Mouse (Mus musculus) hematopoietic stem cell, adult 5-6 weeks (primary cell): Measurements from ENCODE around the gene Mansc4. TPM values are rescaled to one million over a fixed set of nuclear protein-coding genes. Genes with fewer than 3 reads are reported as not detected.
A peak's percentile ranks its signal among the peaks of the same experiment; 100 is the strongest.

Experiments
- ATAC-seq, 2 experiments: fragments of 125-278 bp in 1 of 2; replicated peaks in 1 of 2; 2 replicates each; pipeline ENCODE4 v1.8.0; 2016 to 2017; ENCODE audit warnings: inconsistent platforms in 2 of 2, mild to moderate bottlenecking in 2 of 2, moderate number of reproducible peaks in 2 of 2, low read depth in 1 of 2, moderate TSS enrichment in 1 of 2; ENCODE audit not compliant: low FRiP score in 2 of 2, poor library complexity in 2 of 2, severe bottlenecking in 2 of 2, insufficient read depth in 1 of 2, low TSS enrichment in 1 of 2
- total RNA-seq: library from RNA; stranded (forward); fragments of 172-1452, 232-1000 nt; gene quantifications from 2 replicates; pipeline ENCODE4 v1.2.3, GENCODE M21; 2017

Mansc4 gene
- total RNA-seq, 1 experiment from 2014 or later, result not detected

DNA sequence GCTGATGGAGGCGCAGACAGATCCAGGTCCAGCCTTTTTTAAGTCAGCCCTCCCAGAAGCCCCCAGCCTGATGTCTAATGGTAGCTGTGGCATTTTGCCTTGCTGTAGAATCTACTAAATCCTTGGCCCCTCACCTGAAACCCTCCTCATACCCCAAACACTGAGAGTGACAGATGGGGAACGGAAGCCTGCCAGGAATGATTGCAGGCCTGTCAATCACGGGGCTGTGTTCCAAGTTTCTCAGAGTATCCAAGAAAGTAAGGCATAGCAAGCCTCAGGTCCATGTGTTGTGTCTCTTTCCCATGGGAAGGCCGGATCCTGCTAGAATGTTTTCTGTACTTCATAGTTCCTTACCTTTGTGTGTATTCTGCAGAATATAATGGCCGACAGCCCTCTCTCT, 3.4 kb upstream of the Mansc4 start:
- ATAC-seq, result no peak

DNA sequence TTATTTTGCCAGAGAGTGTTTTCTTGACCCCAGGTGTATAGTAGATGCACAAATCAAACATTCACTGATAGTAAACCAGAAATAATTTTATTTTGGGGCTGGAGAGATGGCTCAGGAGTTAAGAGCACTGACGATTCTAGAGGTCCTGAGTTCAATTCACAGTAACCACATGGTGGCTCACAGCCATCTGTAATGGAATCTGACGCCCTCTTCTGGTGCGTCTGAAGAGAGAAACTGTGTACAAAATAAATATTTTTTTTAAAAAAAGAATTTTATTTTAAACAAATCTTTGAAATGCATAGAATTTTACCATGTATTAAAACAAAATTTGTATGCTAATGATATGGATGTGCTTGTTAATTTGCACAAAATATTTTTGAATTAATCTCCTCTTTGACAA, 1.7 kb upstream of the Mansc4 start:
- no peak for ATAC-seq

DNA sequence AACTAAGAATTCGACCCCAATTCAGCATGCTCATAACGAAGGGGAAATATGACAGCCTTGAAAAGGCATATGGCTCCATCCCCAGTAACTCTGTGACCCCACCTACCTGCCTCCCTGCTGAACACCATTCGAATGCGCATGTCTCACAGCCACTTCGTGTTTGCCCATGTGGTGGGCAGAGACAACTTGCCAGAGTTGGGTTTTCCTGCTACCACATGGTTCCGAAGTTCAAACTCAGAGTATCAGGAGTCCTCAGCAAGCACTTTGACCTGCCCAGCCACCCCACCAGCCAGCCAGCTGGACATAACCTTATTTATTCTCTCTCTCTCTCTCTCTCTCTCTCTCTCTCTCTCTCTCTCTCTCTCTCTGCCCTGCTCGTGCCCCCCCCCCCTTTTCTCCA, 904 bp upstream of the Mansc4 start:
- no peak for ATAC-seq

DNA sequence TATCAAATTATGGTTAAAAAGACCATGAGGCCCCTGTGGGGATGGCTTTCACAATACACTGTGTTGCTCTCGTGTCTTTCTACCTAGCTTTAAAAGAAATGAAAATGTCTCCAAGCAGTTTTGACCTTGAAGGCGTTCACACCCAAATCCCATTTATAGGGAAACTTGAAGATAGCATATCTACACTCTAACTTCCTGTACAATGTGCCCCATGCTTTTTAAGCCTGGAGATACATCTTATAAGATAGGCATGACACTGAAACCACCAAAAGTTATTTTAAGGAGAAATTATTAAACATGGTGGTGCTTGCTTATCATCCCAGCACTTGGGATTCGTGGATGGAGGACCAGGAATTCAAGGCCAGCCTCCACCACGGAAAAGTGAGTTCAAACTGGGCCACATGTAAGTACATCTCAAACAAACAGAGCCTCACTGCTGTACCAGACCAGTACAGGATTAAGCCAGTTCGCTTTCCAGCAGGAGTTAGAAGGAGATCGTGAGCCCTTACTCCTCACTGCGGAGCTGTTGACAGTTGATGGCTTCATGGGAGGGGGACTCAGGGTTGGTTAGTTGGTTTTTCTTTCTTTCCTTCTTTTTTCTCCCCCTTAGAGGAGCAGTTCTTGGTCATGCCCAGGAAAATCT, 1.3 kb downstream of the Mansc4 start:
- ATAC-seq, result no peak

DNA sequence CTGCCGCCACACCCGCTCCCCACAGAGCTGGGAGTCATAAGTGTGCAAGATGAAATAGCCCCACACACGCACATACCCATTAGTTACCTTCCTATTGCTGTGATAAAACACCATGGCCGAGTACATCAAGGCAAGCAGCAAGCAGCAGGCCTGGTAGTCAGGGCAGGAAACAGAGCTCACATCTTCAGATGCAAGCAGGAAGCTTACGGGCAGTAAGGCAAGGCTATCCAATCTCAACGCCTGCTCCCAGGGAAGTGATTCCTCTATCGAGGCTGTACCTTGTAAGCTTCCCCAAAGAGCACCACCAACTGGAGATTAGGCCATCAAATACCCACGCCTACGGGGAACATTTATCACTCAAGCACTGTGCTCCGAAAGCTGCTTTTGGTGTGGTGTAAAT, 6.9 kb downstream of the Mansc4 start:
- ATAC-seq, result no peak

DNA sequence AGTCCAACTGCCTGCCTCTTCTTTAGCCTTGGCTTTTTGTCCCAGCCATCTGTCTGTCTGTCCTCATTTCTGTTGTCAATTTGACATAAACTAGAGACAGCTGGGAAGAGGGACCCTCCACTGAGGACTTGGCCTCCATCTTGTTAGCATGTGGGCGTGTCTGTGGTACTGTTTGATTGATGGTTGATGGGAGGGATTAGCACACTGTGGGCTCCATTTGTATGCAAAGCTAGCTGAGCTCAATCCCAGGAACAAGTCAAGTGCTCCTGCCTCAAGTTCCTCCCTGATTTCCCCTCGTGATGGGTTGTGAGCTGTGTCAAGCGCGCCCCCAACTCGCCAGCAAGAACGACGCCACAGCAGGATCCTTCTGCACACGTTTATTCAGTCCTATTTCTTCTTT, 10.0 kb downstream of the Mansc4 start:
- no peak for ATAC-seq

DNA sequence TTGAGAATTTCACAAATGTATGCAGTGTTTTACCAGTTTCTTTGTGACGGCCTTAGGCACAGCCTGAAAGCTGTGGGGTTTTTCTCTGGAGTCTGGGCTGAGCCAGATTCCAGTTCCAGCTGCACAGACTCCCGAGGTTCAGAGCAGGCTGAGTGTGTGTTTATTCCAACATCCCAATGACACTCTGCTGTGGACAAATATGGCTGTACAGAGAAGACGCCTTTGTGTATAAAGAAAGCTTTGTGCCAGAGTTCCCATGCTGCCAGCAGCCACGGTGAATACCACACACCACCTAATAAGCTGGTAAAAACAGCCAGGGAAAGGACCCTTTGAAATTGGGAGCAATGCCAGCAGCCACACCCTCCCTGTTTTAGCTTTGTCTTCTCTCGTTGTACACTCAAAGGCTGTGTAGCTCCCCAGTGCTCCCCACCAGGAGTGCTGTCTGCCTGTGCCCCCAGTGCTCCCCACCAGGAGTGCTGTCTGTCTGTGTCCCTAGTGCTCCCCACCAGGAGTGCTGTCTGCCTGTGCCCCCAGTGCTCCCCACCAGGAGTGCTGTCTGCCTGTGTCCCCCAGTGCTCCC, 10.9 kb downstream of the Mansc4 start:
- ATAC-seq, result no peak

DNA sequence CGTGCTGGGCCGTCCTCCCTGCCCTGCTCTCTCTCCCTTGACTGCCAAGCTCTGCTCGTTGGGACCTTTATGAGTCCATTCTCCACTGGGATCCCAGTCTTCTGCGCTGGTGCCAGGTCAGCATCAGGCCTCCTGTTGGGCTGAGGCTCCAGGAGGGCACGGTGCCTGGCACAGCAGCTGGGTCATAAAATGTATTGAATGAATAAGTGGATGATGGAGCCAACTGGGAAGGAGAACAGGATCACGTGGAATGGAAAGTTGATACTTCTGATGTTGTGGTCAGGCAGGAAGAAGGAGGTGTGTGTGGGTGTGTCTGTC, 21.9 kb downstream of the Mansc4 start:
- no peak for ATAC-seq

DNA sequence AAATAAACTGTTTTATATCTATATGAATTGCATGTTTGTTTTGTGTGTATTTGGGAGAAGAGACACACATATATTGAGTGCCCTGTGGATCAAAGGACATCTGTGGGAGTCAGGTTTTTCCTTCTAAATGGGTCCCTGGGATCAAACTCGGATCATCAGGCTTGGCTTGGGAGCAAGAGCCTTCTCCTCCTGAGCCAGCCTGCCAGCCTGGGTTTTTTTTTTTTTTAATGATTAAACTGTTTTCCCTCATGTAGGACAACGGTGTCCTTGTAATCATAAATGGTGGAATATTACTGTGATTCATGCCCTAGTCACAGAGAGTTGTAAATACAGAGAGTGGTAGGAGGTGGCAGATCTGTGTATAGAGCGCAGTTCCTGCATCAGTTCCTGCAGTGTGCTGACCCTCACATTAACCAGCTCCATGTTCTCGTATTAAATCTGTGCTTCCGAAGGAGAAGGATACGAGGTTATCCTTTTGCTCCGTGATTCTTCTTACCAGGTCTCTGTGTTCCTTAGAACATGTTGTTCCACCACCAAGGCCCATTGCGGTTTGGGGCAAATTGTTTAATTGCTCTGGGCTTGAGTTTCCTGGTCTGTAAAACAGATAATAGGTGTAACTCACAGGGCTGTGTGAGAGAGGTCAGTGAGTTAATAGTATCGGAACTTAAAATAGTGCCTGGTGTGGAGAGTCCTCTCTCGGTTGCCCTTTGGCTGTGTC, 22.4 kb downstream of the Mansc4 start:
- ATAC-seq, result no peak

DNA sequence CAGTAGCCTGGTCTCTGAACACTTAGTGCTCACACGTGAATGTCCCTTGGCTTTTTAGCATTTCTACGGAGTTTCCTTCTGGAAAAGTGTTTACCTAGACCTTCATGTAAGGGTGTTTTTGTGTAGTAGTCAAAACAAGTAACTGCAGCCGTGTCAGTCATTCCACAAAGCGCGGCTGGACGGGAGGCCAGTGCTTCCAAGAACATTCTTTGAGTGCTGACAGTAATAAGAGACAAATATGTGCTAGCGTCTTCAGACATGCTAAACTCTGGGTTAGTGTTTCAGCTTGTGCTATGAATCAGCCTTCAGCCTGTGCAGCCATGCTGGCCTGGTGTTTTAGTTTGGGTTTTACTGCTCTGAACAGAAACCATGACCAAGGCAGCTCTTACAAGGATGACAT, 24.1 kb downstream of the Mansc4 start:
- ATAC-seq, result no peak

DNA sequence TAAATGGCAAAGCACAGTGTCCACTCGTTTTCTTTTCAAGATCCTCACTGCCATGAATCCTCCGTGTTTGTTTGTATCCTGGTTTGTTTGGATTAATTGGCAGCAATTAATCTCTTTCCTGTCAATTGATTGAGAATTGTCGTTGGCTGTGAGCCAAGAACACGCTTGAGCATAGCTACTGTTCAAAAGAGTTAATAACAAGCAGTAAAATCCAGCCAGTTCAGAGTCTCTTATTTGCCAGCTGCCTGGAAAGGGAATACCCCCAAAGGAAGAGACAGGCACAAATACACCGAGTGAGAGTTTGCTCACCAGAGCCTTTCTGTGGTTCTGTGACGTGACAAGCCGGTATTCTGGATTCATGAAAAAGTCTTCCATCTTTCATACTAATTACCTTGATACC, 24.8 kb downstream of the Mansc4 start:
- ATAC-seq, result no peak

DNA sequence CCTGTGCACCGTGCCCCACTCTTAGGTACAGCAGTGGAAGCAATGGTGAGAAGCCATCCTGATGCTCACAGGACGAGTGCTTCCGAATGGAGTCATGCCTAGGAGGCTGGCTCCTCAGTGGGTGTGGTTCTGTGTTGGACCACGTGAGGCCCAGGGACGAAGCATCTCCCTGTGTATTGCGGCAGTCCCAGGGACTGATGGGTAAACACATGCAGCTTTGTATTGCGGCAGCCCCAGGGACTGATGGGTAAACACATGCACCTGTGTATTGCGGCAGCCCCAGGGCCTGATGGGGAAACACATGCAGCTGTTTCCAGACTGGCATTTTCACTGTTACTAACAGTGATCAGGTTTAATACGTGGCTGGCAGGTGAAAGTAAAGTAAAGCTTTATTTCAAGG, 25.2 kb downstream of the Mansc4 start:
- no peak for ATAC-seq

DNA sequence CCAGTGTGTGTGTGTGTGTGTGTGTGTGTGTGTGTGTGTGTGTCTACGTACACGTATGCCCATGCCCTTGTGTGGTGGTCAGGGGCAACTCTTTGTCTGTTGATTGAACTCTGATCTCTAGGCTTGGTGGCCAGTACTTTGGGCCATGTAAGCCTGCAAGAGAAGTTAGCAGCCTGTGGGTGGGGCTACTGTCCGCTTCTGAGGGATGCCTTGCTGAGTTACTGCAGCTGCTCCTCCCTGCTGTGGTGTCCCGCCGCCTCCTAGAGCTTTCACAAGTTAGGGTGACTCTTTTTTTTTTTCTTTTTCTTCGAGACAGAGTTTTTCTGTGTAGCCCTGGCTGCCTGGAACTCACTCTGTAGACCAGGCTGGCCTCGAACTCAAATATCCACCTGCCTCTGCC, 27.5 kb downstream of the Mansc4 start:
- no peak for ATAC-seq

DNA sequence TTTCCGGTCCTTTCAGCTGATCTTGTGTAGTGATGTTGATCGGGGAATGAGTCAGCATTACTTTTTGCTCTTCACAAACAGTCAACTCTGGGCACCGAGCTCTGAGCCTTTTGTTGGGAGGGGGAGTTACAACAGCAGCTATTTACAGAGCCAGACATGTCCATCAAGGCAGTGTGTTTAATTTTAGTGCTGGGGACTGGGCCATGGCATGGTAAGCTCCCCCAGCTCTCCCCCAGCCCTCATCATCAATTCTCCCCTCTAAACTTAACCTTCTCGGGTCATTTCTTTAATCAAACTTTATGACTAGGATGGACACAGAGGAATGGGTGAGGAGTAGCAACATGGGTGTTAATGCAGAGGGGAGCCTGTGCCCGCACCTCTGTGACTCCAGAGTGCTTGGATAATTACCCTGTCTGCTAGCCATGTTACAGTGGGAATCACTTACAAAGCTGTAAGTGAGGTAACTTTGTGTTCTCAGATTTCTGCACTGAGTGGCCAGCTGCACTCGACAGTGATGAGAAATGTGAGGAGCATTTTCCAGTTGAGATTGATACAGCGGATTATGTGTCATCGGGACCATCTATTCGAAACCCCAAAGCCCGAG, 31.4 kb downstream of the Mansc4 start:
- ATAC-seq, result no peak

DNA sequence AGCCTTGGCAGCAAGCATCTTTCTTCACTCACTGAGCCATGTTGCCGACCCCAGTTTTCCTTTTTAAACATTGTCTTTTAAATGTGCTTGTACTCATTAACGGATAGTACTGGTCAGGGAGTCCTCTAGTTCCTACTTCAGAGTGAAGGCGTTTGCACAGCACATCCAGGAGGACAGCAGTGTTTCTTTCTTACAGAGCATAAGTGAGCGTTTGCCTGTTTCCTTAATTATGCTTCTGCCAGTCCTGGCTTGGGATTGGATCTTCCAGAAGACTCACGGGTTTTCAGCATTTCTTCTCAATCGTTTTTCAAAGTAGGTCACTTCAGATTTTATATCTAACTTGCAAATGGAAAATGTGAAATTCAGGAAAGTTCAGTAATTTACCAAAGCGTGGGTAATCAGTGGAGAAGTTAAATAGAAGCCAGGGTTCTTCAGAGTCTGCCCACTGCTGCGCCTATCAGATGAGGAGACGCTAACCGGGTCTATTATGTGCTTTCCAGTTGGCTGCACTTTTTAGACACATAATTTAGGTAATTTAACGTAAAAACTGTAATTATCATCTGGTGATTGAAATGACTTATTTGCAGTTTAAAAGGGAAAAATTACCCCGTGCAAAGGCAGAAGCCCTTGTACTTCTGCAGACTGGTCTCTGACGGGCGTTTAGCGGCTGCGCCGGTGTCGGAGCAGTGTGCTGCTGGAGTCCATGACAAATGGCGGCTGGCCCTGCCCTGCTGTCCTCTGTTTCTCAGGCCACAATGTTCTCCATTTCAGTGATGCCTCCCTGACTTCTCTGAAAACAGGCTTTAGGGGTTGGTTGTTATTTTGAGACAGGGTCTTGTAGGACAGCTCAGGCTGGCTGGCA, 32.8 kb downstream of the Mansc4 start:
- ATAC-seq, result no peak

DNA sequence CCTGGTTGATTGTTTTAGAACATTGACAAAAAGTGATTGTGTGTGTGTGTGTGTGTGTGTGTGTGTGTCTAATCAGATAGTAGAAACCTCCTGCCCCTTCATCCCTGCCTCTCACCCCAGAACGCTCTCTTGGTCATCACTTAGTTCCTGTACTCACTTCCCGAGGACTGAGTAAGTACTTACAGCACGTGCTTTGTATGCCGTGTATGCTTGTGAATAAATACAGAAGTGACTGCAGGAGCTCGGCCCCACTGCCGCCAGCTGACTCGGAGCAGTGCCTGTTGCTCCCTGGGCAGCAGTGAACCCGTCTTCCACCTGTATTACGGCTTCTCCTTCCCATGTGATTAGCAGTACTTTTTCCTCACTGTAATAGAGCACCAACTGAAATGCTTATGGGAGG, 34.4 kb downstream of the Mansc4 start:
- ATAC-seq, result peak in 1 of 2 experiments; percentile 30; a peak in 1 of 4 replicates

DNA sequence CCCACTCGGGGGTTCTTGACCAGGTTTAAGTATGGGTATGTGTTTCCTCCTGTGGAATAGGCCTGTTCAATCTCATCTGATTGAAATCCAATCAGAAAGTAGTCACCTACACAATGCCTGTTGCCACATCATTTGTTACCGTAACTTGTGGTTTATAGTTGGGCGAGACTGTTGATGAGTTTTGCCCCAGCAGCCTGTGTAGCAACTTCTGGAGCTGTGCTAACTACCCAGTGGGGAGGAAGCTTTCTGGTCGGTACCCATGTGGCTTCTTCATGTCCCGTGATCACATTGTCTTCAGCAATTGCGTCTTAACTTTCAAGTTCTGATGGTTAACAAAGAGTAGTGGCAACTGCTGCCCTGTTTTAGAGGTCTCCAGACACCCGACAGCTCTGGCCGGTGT, 35.2 kb downstream of the Mansc4 start:
- ATAC-seq, result peak; percentile 62 to 87; a peak in 2 of 4 replicates
